Mouse (Mus musculus): ENCODE results near the gene Olfr1357.

Gene Olfr1357

GRCm38 (mm10) chr10:78581121-78581520 lies 36.8 kb downstream of the Olfr1357 start:
- no peak for DNase-seq (ENCODE audit: low read depth, low spot score)

GRCm38 (mm10) chr10:78578204-78578603 lies 39.7 kb downstream of the Olfr1357 start:
- no peak for DNase-seq (ENCODE audit: low read depth, low spot score)

GRCm38 (mm10) chr10:78576435-78577184 lies 41.3 kb downstream of the Olfr1357 start:
- no peak for DNase-seq (ENCODE audit: low read depth, low spot score)

- DNase-seq (ENCODE audit: low read depth, low spot score): no peak
Measured at GRCm38 (mm10) chr10:78575690-78576089, 42.2 kb downstream of the Olfr1357 start.

- no peak for DNase-seq (ENCODE audit: low read depth, low spot score)
Measured at GRCm38 (mm10) chr10:78575105-78575632, 42.7 kb downstream of the Olfr1357 start.

- DNase-seq (ENCODE audit: low read depth, low spot score): peak; percentile 93
Measured at GRCm38 (mm10) chr10:78574250-78575104, 43.4 kb downstream of the Olfr1357 start, which contains the start of gene Ilvbl. Gene Ilvbl (plus strand): TSS chr10:78574346.

GRCm38 (mm10) chr10:78573226-78573625 lies 44.6 kb downstream of the Olfr1357 start:
- no peak for DNase-seq (ENCODE audit: low read depth, low spot score)

GRCm38 (mm10) chr10:78570897-78571296 lies 47.0 kb downstream of the Olfr1357 start:
- DNase-seq (ENCODE audit: low read depth, low spot score): no peak

- no peak for DNase-seq (ENCODE audit: low read depth, low spot score)
Measured at GRCm38 (mm10) chr10:78570416-78570815, 47.5 kb downstream of the Olfr1357 start.

GRCm38 (mm10) chr10:78569686-78570085 lies 48.2 kb downstream of the Olfr1357 start:
- DNase-seq (ENCODE audit: low read depth, low spot score): no peak

GRCm38 (mm10) chr10:78569191-78569590 lies 48.7 kb downstream of the Olfr1357 start:
- DNase-seq (ENCODE audit: low read depth, low spot score): no peak

GRCm38 (mm10) chr10:78565070-78565469 lies 52.8 kb downstream of the Olfr1357 start:
- DNase-seq (ENCODE audit: low read depth, low spot score): no peak
